Mouse (Mus musculus): ENCODE measurements around the gene Acbd4.

The Acbd4 gene

DNA sequence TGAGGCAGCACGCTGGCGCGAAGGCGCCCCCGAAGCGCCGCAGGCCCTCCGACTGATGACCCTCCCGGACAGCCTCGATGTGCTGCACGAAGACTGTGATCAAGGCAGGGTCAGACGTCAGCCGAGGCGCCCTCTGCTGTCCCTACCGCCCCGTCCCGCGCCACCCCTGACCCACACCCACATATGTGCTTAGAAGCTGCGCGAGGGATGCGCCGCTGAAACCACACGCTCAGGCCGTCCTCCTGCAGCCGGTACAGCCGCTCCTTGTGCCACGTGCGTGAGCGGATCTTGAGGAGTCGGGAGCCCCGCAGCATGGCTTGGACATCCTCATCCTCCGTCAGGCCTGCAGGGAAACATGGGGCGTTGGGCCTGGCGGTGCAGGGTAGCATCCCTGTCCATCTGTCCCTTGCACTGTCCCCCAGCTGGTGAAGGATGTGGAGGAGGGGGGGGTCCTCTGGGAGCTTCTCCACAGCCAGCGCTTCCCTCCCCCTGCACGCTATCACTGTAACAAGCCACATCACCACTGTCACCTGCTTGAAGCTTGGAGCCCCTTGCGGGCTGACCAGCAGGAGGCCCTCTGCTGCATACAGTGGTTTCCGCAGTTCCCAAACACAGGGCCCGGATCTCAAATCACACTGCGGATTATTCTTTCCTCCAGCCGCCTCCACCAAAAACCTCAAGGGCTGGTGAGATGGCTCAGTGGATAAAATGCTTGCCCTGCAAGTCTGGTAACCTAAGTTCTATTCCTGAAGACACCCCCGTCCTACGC, 21.0 kb upstream of the Acbd4 start:
- in situ Hi-C loops (cut with MboI; ENCODE audit: low sequenced_read_pairs), result no loop called here

DNA sequence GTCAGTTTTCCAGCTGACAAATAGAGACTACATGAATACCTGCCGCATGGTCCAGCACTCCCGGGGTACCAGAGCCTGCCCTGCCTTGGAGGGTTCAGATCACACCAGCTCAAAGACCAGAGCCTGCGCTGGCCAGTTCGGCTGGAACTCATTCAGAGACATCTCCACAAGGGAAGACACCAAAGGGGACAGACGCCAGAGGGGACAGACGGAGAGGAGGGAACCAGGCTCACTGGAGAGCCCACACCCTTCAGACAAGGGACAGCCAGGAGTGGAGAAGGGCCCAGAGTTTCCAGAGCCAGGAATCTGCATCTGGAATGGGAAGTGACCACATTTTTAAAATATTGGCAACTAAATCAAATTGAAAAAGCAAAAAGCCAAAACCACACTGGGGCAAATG, 19.9 kb upstream of the Acbd4 start:
- in situ Hi-C loops (cut with MboI; ENCODE audit: low sequenced_read_pairs), result no loop called here

DNA sequence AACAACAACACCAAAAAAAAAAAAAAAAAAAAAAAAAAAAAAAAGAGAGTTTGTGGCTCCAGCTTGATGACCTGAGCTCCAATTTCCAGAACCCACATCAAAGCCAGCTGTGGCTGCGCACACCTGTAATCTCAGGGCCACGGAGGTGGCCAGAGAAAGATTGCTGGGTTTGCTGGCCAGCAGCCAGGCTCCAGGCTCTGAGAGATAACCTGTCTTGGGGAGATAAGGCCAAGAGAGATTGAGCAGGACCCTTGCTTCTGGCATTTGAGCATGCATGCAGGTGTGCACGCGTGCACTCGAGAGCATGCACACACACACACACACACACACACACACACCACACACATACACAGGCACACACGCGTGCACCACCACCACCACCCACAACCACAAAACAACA, 8.2 kb upstream of the Acbd4 start:
- in situ Hi-C loops (cut with MboI; ENCODE audit: low sequenced_read_pairs), result no loop called here

- in situ Hi-C loops (cut with MboI; ENCODE audit: low sequenced_read_pairs), result no loop called here
These were observed 7.3 kb upstream of the Acbd4 start for GRCm38 (mm10) chr11:103093862-103094833.

- in situ Hi-C loops (cut with MboI; ENCODE audit: low sequenced_read_pairs), result no loop called here
These were observed 6.3 kb upstream of the Acbd4 start for GRCm38 (mm10) chr11:103095107-103095670.

DNA sequence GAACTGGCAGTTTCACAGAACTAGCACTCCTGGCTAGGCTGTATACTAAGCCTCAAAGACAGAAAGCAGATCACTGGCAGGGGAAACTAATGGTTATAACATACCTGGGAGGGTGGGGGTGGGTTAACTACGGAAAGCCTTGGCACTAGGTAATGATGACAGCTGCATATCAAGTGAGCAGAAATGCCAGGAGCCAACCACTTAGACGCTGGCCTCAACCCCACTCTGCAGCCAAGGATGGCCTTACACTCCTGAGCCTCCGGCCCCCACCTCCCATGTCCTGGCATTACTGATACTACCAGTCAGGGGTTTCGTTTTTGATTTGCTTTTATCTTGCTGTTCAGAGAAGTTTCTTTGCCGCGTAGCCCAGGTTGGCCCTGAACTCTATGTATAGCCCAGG, 5.7 kb upstream of the Acbd4 start:
- in situ Hi-C loops (cut with MboI; ENCODE audit: low sequenced_read_pairs), result no loop called here

DNA sequence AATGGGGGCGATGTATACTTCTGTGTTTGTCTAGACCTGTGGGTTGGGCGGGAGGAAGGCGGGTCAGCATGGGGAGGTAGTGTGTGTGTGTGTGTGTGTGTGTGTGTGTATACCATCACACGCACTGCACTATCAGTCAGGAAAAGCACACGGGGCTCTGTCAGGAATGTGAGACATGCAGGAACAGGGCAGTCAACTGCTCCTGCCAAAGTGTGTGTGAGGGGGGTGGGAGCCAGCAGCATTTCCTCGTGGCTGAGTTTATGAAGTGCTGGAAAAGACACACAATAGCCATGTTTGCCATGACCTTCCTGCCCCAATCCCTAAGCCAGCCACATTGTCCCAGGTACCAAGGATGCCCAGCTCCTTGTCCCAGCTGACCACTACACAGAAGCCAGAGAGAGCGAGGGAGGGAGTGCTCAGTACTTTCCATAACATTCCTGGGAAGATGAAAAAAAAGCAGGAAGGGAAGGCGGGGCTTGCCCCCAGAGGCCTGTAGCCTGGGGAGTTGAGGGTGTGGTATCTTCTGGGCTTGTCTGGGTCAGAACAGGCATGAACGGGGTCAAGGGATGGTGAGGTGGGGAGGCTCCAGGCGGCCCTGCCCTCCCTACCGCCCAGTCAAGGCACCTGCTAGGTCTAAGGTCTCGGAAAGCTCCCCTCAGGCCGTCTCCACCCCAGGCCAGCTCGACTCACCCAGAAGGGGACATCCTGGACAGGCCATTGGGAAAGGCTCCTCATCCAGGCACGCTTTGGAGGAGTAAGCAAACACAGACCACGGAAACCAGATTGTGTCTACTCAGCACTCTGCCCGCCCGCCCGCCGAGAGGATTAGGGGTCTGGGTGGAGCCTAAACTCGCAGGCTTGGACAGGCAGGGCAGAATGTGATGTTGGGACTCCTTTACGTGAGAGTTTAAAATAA, 4.2 kb upstream of the Acbd4 start:
- in situ Hi-C loops (cut with MboI; ENCODE audit: low sequenced_read_pairs), result no loop called here

GRCm38 (mm10) chr11:103098531-103099190, 2.8 kb upstream of the Acbd4 start:
- in situ Hi-C loops (cut with MboI; ENCODE audit: low sequenced_read_pairs), result no loop called here

- in situ Hi-C loops (cut with MboI; ENCODE audit: low sequenced_read_pairs), result no loop called here
These were observed 2.0 kb upstream of the Acbd4 start for GRCm38 (mm10) chr11:103099352-103099940.

DNA sequence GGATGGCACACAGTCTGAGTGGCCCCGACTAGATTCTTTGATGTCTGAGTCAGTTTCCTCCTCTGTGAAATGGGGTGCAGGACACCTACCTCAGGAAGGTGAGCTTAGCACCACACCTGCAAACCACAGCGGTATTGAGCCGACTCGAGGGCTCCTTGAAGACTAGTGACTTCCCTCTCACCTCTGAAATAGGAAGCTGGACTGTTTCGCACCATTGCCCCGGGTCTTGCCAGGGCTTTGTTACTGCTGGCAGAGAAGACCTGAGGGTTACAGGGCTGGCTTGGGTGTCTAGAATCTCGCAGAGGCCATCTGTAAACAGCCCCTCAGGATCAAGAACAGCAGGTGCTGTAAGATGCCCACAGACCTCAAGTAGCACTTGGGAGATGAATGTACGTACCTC, 1.1 kb upstream of the Acbd4 start:
- in situ Hi-C loops (cut with MboI; ENCODE audit: low sequenced_read_pairs), result loop anchor here (5.0 kb wide), 1 partner anchor 52 kb away; no protein-coding TSS in a partner anchor

DNA sequence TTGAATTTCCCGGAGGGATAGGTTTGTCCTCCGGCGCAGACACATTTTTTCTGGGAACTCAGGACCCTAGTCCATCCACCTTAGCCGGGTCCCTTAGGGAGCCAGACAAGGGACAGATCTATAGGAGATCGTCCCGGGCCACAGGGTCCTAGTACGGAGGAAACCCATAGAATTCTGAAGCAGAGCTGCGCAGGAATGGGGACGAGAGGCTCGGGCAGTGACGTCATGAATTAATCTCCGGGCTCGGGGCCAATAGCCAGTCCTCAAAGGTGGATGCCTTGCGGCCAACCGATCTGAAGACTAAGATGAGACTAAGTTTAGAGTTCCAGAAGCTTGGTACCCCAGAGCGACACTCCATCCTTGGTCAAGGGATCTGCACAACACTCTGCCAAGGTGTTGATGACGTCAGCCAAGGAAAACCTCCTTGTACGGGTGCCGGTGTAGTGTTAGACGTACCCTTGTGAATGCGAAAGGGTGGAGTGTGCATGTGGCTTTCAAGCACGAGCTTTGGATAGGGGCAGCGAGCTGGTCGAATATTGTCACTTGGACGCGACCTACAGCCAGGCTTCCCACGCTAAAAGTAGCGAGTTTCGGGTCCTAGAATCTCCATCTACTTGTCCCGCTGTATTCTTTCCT, 502 bp downstream of the Acbd4 start:
- in situ Hi-C loops (cut with MboI; ENCODE audit: low sequenced_read_pairs), result loop anchor here (5.0 kb wide), 1 partner anchor 50 kb away; no protein-coding TSS in a partner anchor

- in situ Hi-C loops (cut with MboI; ENCODE audit: low sequenced_read_pairs), result loop anchor here (5.0 kb wide), 1 partner anchor 49 kb away; no protein-coding TSS in a partner anchor
These were observed 1.4 kb downstream of the Acbd4 start for GRCm38 (mm10) chr11:103102725-103103349.

GRCm38 (mm10) chr11:103103621-103104020, 2.1 kb downstream of the Acbd4 start:
- in situ Hi-C loops (cut with MboI; ENCODE audit: low sequenced_read_pairs), result loop anchor here (5.0 kb wide), 1 partner anchor 49 kb away; no protein-coding TSS in a partner anchor

DNA sequence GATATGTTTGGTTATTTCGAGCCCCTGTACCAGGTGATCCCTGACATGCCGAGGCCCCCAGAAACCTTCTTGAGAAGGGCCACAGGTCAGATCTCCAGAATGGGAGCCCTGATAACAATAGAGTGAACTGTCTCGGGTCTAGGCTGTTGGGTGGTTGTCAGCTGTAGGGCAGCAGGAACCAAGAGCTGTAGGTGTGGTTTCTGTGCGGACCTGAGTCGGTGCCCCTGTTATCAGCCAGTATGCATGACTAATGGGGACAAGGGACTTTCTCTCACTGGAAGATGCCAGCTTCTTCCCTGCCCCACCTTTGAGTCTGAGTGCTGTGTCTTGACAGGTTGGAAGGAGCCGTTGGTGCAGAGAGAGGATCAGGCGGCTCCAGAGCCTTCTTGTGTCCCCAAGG, 3.0 kb downstream of the Acbd4 start:
- in situ Hi-C loops (cut with MboI; ENCODE audit: low sequenced_read_pairs), result loop anchor here (5.0 kb wide), 1 partner anchor 48 kb away; no protein-coding TSS in a partner anchor

DNA sequence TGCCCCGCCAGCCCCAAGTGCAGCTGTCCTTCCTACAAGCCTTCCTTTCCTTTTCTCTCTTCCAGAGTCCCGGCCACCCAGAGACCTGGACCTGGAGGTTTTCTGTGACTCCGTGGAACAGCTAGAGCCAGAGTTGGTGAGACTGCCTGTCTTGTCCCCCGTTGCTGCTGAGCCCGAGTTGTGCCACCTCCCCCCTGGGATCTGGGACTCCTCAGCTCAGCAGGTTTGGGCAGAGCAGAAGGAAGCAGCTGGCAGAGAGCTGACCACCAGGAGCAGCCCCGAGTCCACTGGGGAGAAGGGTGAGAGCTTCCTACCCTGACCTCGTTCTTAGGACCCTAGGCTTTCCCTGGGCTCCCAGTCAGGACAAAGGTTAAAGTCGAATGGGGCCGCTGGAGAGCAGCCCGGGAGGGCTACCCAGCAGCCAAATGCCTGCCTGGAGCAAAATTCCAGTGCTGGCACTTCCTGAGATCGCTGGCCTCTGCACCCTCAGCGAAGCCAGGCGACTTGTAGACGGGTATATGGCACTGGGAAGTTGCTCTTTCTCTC, 3.8 kb downstream of the Acbd4 start:
- in situ Hi-C loops (cut with MboI; ENCODE audit: low sequenced_read_pairs), result no loop called here

GRCm38 (mm10) chr11:103105810-103106209, 4.3 kb downstream of the Acbd4 start:
- in situ Hi-C loops (cut with MboI; ENCODE audit: low sequenced_read_pairs), result no loop called here

DNA sequence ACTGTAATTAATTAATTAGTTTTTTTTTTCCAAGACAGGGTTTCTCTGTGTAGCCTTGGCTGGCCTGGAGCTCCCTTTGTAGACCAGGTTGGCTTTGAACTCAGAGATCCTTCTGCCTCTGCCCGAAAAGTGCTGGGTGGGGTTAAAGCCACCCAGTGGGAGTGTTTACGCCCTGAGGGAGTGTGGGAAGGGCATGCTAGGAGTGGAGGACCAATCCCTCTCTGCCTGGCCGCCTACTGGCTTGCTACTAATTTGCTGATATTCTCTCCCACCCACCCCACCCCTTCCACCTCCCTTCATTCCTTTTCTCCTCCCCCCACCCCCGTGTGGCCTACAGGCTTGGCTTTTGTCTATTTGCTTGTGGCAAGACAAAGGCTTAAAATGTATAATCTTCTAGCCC, 4.9 kb downstream of the Acbd4 start:
- in situ Hi-C loops (cut with MboI; ENCODE audit: low sequenced_read_pairs), result no loop called here

DNA sequence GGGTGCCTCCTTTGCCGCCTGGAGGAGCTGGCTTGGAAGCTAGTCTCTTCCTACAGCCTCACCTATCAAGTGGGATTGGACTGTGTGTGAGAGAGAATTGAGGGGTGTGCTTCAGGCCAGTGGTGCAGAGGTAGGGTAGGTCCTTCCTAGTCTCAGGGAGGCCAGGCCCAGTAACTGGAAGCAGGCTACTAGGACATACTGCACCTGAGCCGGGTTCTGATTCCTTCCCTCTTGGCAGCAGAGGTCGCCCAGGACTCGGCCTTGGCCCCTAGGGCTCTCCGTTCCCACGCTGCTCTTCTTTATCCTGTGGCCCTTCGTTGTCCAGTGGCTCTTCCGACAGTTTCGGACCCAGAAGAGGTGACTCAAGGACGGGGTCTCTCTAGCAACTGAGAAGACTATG, 9.8 kb downstream of the Acbd4 start:
- in situ Hi-C loops (cut with MboI; ENCODE audit: low sequenced_read_pairs), result no loop called here
